Mouse (Mus musculus) G1E (cell line): ENCODE measurements around the gene Insrr.

Experiments used
- CTCF ChIP-seq: IDR thresholded peaks from 2 replicates; pipeline ENCODE4 v1.5.1; 2012; ENCODE audit warnings: low read depth, low read length, inconsistent platforms, mixed read lengths
- GATA1 ChIP-seq: IDR thresholded peaks from 2 replicates; pipeline ENCODE4 v1.6.1; 2012; ENCODE audit warnings: borderline replicate concordance, low read length, inconsistent platforms, mixed read lengths
- GATA2 ChIP-seq: IDR thresholded peaks from 2 replicates; pipeline ENCODE4 v1.6.1; 2012; ENCODE audit warnings: low read depth, low read length, inconsistent platforms, borderline replicate concordance
- POLR2AphosphoS5 ChIP-seq: IDR thresholded peaks from 2 replicates; pipeline ENCODE4 v1.6.1; 2012; ENCODE audit warnings: low read depth, low read length, inconsistent platforms; ENCODE audit not compliant: insufficient replicate concordance
- TAL1 ChIP-seq: conservative IDR thresholded peaks from 2 replicates; pipeline ENCODE4 v1.6.1; 2012; ENCODE audit warnings: low read depth, low read length, inconsistent platforms, mixed read lengths

DNA sequence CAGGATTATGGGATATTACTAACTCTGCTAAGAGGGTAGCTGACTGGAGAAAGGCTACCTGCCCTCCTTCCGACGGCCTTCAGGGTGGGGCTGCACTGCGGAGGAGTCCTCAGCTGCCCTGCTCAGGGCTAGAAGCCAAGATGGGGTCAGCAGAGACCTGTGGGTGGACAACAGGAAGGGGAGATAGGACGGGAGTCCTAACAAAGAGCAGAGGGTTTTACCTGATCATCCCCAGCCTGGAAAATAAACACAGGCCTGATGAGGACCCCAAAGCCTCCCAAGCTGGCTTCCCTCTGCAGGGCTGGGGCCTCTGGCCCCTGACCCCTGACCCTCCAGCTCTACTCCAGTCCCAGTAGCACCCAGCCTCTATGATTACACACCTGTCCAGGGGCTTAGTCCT is 33.5 kb upstream of the Insrr start:
- TF ChIP-seq CTCF (no peak), TAL1 (no peak), GATA1 (no peak), POLR2AphosphoS5 (no peak), GATA2 (no peak)
